Mouse (Mus musculus) G1E-ER4 (cell line): Measurements from ENCODE around the gene Eif3a. TPM values are rescaled to one million over a fixed set of nuclear protein-coding genes. Genes with fewer than 3 reads are reported as not detected.

Experiments used
- GATA1 ChIP-seq: IDR thresholded peaks from one replicate; pipeline ENCODE4 v1.8.0; 2012; ENCODE audit warnings: low read length, inconsistent platforms
- polyA plus RNA-seq: library from polyadenylated mRNA; stranded (reverse); fragments of >175 nt; gene quantifications from 2 replicates; pipeline ENCODE4 v1.2.3, GENCODE M21; 2012

Eif3a gene
- polyA plus RNA-seq, 1 experiment = 99.8 TPM

DNA sequence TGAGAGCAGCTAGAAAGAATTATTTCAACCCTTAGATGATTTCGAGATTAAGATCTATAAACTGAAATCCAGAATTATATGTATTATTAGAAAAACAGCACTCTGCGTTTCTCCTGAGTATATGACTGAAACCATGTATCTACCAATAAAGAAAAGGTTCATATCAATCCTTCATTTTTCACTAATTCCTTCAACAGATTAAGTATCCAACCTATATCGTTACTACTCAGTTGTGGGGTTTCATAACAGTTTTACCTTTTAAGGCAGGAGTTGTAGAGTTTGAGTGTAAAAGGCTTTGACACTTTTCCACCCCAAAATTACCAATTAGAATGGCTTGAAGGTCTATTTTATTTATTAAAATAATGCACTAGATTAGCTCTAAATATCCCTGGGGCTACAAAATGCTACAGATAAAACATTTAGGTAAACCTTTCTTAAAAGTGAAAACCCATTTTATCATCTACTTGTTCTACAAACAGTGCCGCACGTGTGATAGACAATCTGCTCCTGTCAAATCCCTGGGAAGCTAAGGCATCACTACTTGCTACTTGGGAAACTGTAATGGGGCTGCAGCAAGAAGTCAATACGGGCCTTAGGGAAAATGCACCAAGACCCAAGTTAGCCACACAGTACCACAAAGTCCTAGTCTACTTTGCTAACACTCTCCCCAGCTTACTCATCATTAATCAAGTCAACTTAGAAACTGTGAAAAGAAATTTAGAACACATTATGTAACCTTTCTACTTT, 2.1 kb downstream of the Eif3a start:
- no peak for TF ChIP-seq GATA1

DNA sequence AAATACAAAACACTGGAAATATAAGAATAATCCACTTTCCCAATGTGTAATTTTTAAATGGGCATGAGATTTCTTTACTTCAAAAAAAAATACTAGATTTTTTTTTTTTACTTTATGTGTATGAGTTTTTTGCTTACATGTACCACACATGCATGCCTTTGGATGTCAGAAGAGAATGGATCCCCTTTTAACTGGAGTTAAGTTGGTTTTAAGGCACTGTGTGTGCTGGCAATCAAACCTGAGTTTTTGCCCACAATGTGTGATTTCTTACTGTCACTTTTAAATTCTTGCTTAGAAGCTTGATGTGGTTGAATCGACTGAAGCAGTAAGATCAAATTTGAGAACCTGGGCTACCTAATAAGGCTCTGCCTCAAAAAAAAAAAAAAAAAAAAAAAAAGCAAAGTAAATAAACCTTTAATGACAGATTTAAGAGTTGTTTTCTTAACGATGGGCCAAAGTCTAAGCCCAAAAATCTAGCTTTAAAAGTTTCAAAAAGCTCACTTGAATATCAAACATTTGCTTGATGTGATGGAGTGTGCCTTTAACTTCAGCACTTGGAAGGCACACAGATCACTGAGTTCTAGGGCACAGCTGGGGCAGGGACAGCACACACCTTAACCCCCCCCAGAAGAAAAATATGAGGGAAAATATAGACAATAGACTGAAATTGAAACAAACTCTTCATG, 2.9 kb downstream of the Eif3a start:
- TF ChIP-seq GATA1 = no peak

DNA sequence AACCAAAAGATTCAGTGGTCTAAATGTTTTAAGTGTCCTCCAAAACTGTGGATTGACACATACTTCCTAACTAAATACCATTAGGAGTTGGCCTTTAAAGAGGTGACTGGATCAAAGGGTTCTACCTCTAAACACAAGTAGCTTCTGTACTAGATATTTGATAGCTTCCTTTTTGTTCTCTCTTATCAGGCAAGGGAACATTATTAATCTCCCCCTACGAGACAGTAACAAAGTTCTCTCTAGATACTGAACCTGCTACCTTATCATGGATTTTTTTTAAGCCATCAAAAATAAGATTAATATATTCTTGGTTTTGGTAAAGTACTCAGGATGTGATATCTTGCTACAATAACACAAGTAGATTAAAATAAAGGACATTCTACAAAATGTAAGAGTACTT, 5.7 kb downstream of the Eif3a start:
- TF ChIP-seq GATA1 = no peak

DNA sequence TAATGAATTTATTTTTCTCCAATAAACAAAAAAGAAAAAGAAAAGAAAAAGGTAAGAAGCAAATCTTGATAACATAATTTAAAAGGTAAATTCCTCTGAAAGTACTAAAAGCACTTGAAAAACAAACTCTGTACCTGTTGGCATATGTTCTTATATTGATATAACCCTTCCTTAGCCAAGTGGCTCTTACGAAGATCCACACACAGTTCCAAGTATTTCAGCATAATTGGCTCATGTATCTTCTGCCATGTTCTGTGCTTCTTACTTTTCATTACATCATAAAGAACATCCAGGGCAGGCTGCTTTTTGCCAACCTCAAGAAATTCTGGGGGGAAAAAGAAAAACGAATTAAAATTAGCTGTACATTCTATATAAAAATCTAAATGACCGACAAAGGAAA, 8.4 kb downstream of the Eif3a start:
- no peak for TF ChIP-seq GATA1

DNA sequence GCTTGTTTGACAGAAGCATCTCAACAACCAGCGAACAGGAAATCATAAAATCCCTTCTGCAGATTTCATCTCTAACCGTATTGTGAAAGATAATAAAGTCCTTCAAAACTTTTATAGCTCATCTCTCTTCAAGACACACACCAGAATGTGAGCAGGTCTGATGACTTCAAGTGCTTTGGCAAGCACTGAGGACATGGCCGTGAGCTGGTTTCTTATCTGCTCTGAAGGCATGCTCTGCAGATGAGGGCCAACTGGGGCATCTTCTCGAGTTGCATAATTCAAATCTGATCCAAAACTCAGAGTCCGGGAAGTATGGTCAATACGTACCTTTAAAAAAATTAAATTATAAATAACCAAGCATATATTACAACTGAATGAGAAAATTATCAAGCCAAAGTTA, 17.1 kb downstream of the Eif3a start:
- no peak for TF ChIP-seq GATA1

DNA sequence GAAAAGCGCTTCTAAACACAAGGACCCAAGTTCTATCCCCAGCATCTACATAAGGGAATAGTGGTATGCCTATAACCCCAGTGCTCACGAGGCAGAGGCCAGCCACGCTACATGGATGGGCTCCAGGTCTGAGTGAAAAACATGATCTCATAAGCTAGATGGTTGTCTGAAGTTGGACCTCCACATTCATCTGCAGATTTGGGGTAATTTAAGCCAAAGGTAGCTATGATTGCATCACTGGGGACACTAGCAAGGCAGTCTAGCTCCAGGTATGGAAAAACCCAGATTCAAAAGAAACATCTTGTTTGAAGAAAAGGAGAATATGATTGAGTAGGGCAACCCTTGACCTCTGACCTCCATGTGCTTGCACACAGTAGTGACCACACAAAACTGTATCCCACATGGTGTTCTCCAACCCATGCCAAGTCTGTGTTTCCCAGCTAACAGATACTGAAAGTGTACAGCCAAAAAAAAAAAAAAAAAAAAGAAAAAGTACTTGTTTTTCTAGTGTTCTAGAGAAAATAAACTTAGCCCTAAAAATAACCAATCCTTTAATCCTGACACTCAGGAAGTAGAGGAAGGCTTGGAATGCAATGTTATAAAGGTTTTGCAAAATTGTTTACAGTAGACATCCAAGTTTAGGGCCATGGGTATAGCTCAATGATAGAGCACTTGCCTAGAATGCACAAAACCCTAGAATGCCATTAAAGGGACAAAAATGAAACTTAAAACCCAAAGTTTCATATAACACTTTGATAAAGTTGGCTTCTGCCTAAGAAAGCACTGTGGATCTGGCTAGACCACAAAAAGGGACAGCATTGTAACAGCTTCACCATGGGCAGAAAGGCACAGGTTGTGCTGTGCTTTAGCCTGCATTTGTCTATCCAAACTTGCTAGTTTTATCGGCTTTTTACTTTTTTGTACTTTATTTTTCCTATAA, 31.3 kb downstream of the Eif3a start:
- no peak for TF ChIP-seq GATA1

DNA sequence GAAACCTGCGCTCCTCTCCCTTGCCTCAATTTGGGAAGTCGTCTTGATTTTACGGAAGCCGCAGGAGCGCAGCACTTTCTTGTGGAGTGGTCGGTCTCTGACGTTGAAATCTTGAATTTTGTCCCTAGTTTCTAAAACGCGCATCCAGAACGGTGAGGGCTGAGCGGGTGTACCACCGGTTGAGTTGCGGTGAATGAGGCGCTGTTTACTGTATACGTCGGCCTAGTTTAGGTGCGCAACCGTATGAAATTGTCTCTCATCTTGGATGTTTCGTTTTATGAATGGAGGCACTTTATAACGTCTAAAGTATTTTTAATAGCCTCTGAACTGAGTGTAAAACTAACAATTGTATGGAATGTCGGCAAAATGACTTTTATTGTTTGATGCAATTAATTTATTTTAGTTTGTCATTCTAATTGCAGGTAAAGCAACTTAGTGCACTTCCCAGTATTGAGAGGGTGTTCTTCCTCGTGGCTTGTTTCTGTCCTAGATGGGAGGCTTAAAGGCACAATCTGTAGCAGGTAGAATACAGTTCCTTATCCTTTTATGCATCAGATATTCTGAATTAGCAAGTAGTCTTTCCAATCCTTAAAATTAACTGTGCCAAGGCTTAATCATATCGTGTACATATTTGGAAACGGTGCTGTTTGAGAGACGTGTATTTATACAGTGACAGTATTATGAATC, 33.2 kb downstream of the Eif3a start:
- no peak for TF ChIP-seq GATA1

DNA sequence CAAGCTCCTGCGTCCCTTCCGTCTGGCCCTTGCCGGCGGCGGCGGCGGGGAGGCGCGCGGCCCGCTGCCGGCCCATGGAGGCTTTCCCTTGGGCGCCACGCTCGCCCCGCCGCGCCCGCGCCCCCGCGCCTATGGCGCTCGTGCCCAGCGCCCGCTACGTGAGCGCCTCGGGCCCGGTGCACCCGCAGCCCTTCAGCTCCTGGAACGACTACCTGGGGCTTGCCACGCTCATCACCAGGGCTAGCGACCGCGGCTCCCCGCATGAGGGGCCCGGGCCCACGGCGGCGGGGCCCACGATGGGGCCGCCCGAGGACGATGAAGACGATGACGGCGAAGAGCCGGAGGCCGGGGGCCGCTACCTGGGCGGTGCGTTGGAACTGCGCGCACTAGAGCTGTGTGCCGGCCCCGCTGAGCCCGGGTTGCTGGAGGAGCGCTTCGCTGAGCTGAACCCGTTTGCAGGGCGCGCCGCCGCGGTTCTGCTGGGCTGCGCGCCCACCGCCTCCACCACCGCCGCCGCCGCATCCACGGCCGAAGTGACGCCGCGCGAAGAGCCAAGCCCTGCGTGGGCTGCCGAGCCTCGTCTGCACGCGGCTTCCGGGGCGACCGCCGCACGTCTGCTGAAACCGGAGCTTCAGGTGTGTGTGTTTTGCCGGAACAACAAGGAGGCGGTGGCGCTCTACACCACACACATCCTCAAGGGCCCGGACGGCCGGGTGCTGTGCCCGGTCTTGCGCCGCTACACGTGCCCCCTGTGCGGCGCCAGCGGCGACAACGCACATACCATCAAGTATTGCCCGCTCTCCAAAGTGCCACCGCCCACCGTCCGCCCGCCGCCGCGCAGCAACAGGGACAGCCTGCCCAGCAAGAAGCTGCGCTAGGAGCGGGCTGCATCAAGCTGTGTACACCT, 34.0 kb downstream of the Eif3a start:
- TF ChIP-seq GATA1 = no peak

DNA sequence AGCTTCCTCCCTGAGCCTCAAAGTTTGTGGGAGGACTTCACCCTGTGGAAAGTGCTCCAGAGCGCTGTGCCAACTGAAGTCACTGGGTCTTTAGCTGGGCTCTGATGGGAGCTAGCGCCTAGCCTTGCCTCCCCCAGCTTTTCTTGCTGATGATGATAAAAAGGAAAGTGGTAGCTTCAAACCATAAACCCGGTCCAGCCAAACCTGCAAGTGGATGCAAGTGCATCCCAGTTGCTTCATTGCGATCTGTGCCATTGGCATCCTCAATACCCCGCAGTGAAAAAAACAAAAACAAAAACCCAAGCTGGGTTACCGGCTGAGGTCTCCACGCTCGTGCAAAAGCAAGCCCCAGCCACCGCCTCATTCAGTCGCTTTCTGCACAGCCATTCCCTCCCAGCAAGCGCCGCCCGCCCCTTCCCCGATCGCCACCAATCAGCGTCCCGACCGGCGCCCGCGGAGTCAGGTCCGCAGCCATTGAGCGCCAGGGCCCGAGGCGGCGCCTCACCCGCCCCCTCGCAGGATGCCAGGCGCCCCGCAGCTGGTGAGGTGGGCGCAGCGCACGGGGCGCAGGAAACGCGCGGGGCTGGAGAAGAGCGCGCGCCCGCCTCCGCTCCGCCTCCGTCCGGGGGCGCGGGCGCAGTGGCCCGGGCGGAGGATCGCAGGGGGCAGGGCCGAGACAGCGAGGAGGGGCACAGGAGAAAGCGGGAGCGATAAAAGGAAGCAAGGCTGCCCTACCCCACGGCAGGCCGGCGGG, 34.8 kb downstream of the Eif3a start, which contains the start of gene Nanos1:
Nanos1 (plus strand) TSS at position 550 of the 754 bp plus-strand sequence.
- TF ChIP-seq GATA1 = no peak

DNA sequence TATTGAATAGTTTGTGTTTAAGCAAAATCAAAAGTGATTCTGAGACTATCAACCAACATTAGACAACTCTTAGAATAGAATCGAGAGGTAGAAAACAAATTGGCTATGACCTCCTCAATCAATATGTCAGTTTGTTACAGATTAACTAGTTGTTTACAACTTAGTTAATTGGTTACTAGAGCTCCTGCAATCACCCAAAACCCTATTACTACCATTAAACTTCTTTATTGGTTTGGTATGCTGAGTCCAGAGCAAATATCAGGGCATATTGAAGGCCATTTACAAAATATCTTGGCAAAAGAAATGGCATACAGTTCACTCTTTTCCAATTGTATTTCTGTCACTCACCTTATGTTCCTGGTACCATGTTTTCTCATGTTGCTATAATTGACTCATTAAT, 42.7 kb downstream of the Eif3a start:
- TF ChIP-seq GATA1 = no peak

DNA sequence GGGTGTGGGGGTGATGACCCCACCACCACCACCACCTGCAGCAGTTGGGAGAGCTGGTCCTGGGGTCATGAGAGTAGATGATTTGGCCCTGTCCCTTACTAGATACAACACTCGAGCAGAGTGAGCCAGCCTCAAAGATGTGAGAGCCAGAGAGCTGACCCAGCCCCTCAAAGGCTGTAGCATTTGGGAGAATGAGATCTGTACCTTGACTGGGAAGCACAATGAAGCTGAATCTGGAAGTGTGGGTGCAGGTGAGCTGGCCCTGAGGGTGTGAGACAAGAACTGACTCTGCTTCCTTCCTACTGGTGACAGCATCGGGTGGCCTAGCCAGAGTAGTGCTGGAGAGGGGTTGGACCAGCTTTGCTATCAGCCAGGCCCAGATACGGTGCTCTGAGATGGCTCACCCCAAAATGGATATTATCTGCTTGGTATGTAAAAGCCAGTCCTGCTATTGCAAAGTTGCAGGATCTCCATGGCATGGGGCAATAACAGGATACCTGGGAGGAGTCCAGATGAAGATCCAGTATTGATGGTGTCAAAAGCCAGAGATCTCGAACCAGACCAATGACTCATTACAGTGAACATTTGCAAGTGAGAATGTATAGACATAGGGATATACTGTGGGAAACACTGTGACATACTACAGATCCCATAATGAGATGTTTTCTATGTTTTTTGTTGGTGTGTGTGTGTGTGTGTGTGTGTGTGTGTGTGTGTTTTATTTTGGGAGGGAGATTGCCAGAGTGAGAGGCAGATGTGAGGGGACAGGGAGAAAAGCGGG, 46.5 kb downstream of the Eif3a start:
- TF ChIP-seq GATA1 = no peak

DNA sequence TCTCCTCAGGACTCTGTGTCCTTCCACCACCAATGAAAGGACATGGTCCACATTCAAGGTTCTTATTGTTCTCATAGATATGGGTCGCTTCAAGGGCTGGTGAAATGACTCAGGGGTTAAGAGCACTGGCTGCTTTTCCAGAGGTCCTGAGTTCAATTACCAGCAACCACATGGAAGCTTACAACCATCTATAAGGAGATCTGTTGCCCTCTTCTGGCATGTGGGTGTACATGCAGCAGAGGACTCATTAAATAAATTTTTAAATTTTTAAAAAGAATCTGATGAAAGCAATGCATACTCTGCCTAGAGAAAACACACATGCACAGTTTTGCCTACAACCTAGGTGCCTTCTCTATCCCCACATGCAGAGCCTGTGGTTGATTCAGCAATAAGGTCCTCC, 49.9 kb downstream of the Eif3a start:
- TF ChIP-seq GATA1 = no peak

DNA sequence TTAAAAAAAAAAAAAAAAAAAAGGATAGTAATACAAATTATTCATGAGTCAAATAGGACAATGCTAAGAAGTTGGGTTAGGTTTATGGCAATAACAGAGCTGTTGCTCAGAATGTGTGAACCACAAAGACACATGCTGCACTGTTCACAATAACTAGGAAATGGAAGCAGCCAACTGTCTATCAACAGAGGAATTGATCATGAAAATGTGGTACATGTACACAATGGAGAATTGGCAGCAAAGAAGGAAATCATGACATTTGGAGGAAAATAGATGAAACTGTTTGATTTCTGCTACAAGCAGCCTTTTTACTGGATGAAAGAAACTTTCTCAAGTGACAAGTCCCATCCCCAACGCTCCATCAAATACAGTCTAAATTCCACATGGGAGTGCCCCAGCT, 58.5 kb downstream of the Eif3a start:
- TF ChIP-seq GATA1 = no peak
